Mouse (Mus musculus): ENCODE measurements around the gene Irf1. TPM values are rescaled to one million over a fixed set of nuclear protein-coding genes. Genes with fewer than 3 reads are reported as not detected.

The Irf1 gene
- total RNA-seq (2023; ENCODE audit: inconsistent age) = 171 to 209 TPM (median 184 TPM) in 4 replicates

GRCm38 (mm10) chr11:53769760-53770124, at the start of gene Irf1:
Irf1 (plus strand) TSS chr11:53770014.

GRCm38 (mm10) chr11:53720715-53721114, 49.1 kb upstream of the Irf1 start, which contains the start of gene Il5:
Il5 (plus strand) TSS chr11:53720794.

GRCm38 (mm10) chr11:53773087-53773486, 3.3 kb downstream of the Irf1 start, which contains the start of gene Gm17334:
Gm17334 (minus strand) TSS chr11:53773187.

Other genes with a start within 250 kb of the Irf1 start
- gene Kif3a, start 202.6 kb upstream of the Irf1 start, total RNA-seq (2023; ENCODE audit: inconsistent age) = 3.0 to 8.7 TPM (median 6.1 TPM) in 4 replicates
- not detected in 4 replicates for gene Il4, start 151.3 kb upstream of the Irf1 start, total RNA-seq (2023; ENCODE audit: inconsistent age)
- gene Il13, start 135.3 kb upstream of the Irf1 start, total RNA-seq (2023; ENCODE audit: inconsistent age) = not detected in 4 replicates
- gene Rad50, start 62.7 kb upstream of the Irf1 start, total RNA-seq (2023; ENCODE audit: inconsistent age) = 27.9 to 36.2 TPM (median 28.8 TPM) in 4 replicates
- not detected in 4 replicates for gene Il5, start 49.2 kb upstream of the Irf1 start, total RNA-seq (2023; ENCODE audit: inconsistent age)
- gene Gm17334, start 3.2 kb downstream of the Irf1 start, total RNA-seq (2023; ENCODE audit: inconsistent age) = not detected in 4 replicates
- 4.3 to 6.7 TPM (median 5.4 TPM) in 4 replicates for gene Gm12216, start 89.2 kb downstream of the Irf1 start, total RNA-seq (2023; ENCODE audit: inconsistent age)
- gene Slc22a5, start 121.6 kb downstream of the Irf1 start, total RNA-seq (2023; ENCODE audit: inconsistent age) = 12.9 to 14.9 TPM (median 14.5 TPM) in 4 replicates
- gene Slc22a21, start 210.3 kb downstream of the Irf1 start, total RNA-seq (2023; ENCODE audit: inconsistent age) = 0.69 to 1.2 TPM (median 1.1 TPM) in 4 replicates